In the genomic region with DNA sequence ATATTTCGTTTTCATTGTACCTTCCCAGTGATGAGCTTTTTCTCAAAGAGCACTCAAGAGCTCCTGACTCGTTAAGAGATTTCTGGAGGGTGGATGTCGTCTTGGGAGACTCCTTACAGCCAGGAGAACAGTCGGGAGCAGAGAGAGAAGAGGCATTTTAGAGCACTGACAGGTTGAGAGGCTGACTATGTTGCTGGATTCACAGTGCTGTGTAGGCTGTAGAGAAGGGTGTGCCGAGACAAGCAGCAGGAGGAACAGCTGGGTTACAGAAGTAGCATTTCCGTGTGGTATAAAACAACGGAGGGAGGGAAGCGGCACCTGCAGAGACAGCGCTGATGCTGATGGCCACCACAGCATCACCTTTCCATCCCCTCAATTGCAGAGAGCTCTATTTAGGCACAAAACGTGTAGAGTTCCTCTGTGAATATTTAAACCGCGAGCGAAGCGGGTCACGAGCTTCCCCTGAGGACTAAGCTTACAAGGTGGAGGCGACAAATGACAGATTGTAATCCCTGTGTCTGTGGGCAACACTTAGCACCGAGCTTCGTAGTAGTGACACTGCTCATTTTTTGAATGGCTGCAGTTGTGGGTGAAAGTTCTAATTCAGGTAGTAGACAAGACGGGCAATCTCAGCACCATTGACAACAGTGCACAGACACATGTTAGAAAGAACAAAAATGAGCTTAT, we compare ENCODE assay signal across 8 mouse cellular contexts.
"Had no signal": no experiment of that assay in that cellular context is flagged by ENCODE, and none has a peak within 500 bp of the region (broad histone marks: within the 10 kb centered on the region; RNA-seq: fewer than 3 reads in every experiment).

No protein-coding gene starts in this region.

- DNase-seq: kidney, adult 2 months; kidney, postnatal 14 days; layer of hippocampus, postnatal 36 days; lung, adult 18-20 months; thymus, adult 18-20 months; thymus, postnatal 14 days had no signal

- ATAC-seq: intestine, embryonic 16.5 days; midbrain, embryonic 13.5 days had no signal
